Mouse (Mus musculus): ENCODE data around the gene Gm6040.

Gene Gm6040

DNA sequence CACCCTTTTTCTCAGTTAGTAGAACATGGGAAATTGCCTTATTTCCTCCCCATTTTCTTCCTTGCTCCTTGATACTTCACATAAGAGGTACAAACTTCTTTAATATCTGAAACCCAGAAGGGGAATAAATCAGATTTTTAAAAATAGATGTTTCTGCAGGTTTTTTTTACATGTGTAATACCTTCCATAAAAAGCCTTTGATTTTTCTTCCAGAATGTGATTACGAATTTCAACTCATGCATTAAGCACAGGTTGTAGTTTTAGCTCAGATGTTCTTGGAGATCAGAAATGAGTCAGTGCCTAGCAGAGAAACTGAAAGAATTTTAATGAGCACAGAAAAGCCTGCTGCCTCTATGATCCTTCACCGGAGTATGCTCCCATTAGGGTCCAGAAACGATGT, at the start of gene Gm6040:
TSS of gene Gm6040 (minus strand) at position 101 of the 400 bp plus-strand sequence.
- no peak for DNase-seq

GRCm38 (mm10) chr8:20964531-20964930, 42.7 kb upstream of the Gm6040 start:
- no peak for DNase-seq

DNA sequence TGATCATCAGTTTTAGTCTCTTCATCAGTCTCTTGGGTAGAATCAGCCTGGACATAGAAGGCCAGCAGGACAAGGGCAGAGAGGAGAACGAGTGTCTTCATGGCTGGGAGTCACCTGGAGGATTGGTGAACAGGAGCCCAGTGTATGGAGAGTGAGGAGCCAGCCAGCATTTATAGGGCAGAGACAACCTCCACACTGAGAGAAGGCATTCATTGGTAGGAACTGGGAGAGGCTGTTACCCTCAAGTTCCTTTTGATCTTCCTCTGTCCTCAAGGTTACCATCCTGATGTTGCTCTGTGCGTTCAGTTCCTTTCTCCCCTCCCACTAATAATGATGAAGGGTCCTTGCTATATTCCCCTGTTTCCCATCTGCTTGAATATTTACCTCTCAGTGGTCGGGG, 22.7 kb upstream of the Gm6040 start, which contains the start of gene AY761185:
TSS of gene AY761185 (minus strand) at position 101 of the 400 bp plus-strand sequence.
- DNase-seq = no peak

DNA sequence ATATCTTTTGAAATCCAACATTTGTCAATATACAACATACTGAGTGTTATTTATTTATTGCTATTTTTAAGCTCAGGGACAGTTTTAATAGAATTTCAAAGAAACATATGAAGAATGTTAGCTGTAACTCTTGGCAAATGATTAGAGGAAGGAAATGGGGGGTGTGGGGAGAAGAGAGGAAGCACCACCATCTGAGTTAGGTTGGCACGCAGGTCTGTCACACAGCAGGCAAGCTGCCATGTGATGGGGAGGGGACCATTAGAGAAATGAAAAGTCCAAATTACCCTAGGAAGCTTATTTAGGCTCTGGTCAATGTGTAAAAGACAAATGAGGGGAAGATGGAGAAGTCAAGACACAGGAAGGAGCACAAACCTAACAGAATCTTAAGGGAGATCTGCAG, 9.6 kb downstream of the Gm6040 start:
- no peak for DNase-seq

DNA sequence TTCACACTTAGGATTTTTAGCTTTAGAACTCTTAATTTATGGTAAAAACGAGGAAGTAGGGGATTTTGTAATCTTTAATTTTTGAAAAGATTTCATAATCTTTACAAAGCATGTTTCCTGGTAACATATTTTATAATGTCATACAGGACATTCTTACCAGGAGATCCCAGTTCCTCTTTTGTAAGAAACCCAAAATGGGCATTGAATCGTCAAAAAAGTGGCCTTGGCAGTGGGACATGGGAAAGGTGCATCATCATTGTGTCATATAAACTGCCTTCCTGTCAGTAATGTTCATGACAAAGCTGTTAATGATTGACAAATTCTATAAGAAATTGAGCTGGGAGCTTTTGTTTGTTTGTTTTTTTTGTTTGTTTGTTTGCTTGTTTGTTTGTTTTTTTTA, 13.6 kb downstream of the Gm6040 start:
- DNase-seq = no peak

GRCm38 (mm10) chr8:20907119-20907518, 14.8 kb downstream of the Gm6040 start:
- no peak for DNase-seq

DNA sequence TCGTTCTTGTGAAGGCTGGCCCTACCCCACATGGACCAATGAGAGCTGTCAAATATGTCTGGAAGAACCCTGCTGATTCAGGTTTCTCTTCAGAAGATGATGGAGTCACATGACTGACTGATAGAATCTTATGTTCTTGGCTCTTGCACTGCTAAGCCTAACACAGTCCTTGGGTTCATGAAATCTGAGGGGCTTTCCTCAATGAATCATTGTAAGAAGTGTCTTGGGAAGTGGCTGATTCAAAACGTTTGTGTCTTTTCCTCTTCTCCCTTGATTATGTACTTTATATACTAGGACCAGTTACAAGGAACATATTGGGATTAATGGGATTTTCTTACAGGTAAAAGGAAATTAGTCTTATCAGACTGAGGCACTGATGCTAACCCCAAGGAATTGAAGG, 19.3 kb downstream of the Gm6040 start, which contains the start of gene Gm15056:
TSS of gene Gm15056 (minus strand) at position 101 of the 400 bp plus-strand sequence.
- no peak for DNase-seq

DNA sequence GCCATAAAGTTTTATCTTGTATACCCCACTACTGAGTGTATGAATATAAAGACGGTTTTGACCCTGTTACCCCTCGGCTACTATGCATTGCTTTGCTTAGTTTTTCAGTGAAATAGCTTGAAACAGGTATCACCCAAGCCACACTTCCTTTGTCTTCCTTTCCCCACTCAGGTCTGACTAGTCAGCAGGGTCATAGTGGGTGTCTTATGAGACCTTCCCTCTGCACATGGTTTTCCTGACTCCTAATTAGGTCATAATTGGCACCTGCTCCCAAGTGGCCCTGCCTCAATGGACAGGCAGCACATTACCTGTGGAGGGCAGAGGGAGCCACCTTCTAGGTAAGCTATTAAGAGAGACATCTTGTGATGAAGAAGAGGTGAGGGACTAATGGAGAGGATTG, 29.5 kb downstream of the Gm6040 start, which contains the start of gene Defb33:
TSS of gene Defb33 (plus strand) at position 301 of the 400 bp plus-strand sequence.
- no peak for DNase-seq

GRCm38 (mm10) chr8:20874608-20875007, 47.3 kb downstream of the Gm6040 start:
- DNase-seq = no peak

Measured in right cerebral cortex, postnatal 4 days (tissue).